Mouse (Mus musculus): ENCODE results near the gene Ntan1.

GRCm38 (mm10) chr16:13866616-13867015 lies 48.0 kb downstream of the Ntan1 start:
- TF ChIP-seq GATA1 (IDR thresholded peaks at IDR 0.05; ENCODE audit: borderline replicate concordance, low read length) (no peak), FLI1 (IDR thresholded peaks at IDR 0.05; ENCODE audit: low read length) (no peak)
